Mouse (Mus musculus): ENCODE measurements around the gene Vgll2. TPM values are rescaled to one million over a fixed set of nuclear protein-coding genes. Genes with fewer than 3 reads are reported as not detected.
A peak's percentile ranks its signal among the peaks of the same experiment; 100 is the strongest.

Gene Vgll2
- polyA plus RNA-seq (2015; fragmentation: Nextera tagmentation; extraction: Ambion mirVana) = 24.2 and 46.2 TPM in 2 replicates

DNA sequence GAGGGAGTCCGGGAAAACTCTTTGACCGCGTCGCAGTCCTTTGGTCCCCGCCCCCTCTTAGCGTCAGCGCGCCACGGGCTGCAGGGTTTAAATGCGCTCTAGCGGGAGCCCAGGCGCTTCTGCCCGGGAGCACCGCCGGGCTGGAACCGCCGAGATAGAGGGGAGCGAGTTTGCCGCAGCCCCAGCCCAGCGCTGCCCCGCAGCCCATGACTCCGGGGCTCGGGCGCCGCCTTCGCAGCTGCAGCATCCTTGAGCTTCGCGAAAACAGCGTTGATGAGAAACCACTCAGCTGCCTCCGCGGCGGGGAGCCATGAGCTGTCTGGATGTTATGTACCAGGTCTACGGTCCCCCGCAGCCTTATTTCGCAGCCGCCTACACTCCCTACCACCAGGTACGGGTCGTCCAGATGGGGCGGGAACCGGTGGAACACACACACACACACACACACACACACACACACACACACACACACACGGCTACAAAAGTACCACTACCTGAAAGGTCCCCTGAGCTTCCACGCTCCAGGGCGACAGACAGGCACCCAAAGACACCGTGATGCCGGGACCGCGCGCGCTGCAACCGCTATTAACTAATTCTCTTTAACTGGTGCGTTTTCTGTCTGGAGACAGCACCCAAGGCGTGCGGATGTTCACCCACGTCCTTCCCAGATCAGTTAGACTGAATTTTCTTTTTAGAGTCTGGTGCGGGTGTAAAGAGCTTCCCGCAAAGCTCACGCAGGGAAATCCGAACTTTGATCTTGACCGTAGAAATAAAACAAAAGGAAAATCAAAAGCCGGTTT, at the start of gene Vgll2:
Vgll2 (plus strand) TSS at position 90 of the 800 bp plus-strand sequence.
- Histone ChIP-seq H3K4me2 (peak within 1 kb of the TSS; percentile 94), H3K9ac (no peak within 1 kb of the TSS), H3K4me1 (peaks cover 17% of the 10 kb centered on the region), H3K4me3 (peak within 1 kb of the TSS; percentile 50), H3K27ac (no peak within 1 kb of the TSS), H3K27me3 (peaks cover 83% of the 10 kb centered on the region), H3K36me3 (no peaks in the 10 kb centered on the region), H3K9me3 (no peaks in the 10 kb centered on the region)
- ATAC-seq (ENCODE audit: insufficient number of reproducible peaks, low FRiP score, low TSS enrichment, low read depth) = peak; percentile 48; the same call in 1 of the 2 replicates
- under 1% methylated on average over 60 of the region's 60 CpGs for WGBS

DNA sequence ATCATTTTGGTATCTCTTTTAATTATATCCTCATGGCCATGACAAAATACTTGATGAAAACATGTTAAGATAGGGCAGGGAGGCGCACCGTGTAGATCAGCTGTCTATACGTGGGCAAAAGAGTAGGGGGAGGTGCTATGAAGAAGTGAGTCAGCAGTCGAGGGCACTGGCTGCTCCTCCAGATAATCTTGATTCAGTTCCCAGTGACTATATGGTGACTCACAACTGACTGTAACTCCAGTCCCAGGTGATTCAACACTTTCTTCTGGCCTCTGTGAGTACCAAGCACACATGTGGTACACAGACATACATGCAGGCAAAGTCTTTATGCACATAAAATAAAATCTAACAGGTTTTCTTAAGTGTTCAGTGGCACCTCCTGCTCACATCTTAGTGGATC, 47.2 kb upstream of the Vgll2 start:
- no peak overlapping the region for H3K4me2 ChIP-seq
- H3K4me3 ChIP-seq = no peak overlapping the region
- no peaks in the 10 kb centered on the region for H3K9me3 ChIP-seq
- H3K27me3 ChIP-seq = no peaks in the 10 kb centered on the region
- H3K36me3 ChIP-seq = no peaks in the 10 kb centered on the region
- H3K27ac ChIP-seq = no peak overlapping the region
- 62% methylated on average over 4 of the region's 4 CpGs for WGBS
- no peak for ATAC-seq (ENCODE audit: insufficient number of reproducible peaks, low FRiP score, low TSS enrichment, low read depth)
- no peak overlapping the region for H3K9ac ChIP-seq
- H3K4me1 ChIP-seq = no peaks in the 10 kb centered on the region

DNA sequence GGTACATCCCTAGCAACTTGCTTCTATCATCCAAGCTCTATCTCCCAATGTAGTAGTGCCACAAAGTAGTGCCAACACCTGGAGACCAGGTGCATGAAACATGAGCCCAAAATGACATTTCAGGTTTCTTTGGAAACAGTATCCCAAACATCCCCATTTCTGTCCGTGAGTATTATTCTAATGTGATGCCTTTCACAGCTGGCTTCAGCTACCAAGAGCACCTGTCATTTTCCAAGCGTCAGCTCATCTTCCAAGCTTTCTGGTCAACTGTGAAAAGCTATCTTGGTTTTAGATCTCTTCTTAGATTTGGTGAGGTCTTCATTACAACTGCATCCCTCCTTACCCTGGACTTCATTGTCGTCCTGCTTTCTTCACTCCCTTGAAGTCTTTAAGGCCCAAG, 46.7 kb upstream of the Vgll2 start:
- ATAC-seq (ENCODE audit: insufficient number of reproducible peaks, low FRiP score, low TSS enrichment, low read depth) = no peak
- H3K9ac ChIP-seq = no peak overlapping the region
- H3K27ac ChIP-seq = no peak overlapping the region
- no peaks in the 10 kb centered on the region for H3K4me1 ChIP-seq
- no peaks in the 10 kb centered on the region for H3K9me3 ChIP-seq
- WGBS = 68% methylated on average over 3 of the region's 3 CpGs
- H3K4me2 ChIP-seq = no peak overlapping the region
- H3K4me3 ChIP-seq = no peak overlapping the region
- H3K27me3 ChIP-seq = no peaks in the 10 kb centered on the region
- no peaks in the 10 kb centered on the region for H3K36me3 ChIP-seq

DNA sequence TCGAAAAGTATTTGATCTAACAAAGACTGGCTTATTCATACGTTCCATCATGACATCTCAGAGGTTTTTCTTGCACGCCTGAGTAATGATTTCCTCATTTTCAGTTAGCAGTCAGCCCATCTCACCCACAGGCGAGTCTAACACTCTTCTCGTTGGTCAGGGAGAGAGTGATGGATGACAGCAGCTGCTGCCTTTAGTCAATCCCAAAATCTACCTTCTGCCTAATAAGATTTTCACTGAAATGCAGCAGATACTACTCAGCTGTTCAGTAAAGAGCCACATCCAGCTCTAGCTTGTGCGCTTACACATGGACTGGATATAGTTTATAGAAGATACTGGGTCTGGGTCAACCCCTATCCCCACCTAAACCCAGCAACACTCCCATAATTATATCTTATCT, 40.7 kb upstream of the Vgll2 start:
- H3K4me1 ChIP-seq = no peaks in the 10 kb centered on the region
- H3K4me2 ChIP-seq = no peak overlapping the region
- no peaks in the 10 kb centered on the region for H3K27me3 ChIP-seq
- no peaks in the 10 kb centered on the region for H3K9me3 ChIP-seq
- H3K27ac ChIP-seq = no peak overlapping the region
- WGBS = 69% methylated on average over 6 of the region's 6 CpGs
- no peak overlapping the region for H3K9ac ChIP-seq
- no peaks in the 10 kb centered on the region for H3K36me3 ChIP-seq
- H3K4me3 ChIP-seq = no peak overlapping the region
- ATAC-seq (ENCODE audit: insufficient number of reproducible peaks, low FRiP score, low TSS enrichment, low read depth) = no peak

DNA sequence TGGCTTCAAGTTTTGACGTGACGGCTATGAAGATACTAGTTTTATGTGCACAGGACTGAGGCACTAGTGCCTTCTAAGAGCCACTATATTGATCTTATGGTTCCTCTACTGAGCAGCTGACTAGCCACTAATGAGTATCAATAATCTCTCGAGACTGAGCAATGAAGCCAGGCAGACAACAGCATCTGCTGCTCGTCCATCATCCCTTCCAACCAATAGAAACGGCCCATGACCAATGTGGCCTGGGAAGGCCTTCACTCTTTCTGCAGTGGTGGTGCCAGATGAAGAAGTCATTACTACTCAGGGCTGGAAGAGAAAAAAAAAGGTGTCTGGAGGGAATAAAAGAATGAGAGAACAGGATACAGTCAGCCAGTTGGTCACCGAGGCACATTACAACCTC, 39.9 kb upstream of the Vgll2 start:
- no peak for ATAC-seq (ENCODE audit: insufficient number of reproducible peaks, low FRiP score, low TSS enrichment, low read depth)
- no peak overlapping the region for H3K9ac ChIP-seq
- WGBS = 64% methylated on average over 6 of the region's 6 CpGs
- no peak overlapping the region for H3K27ac ChIP-seq
- H3K4me2 ChIP-seq = no peak overlapping the region
- H3K27me3 ChIP-seq = no peaks in the 10 kb centered on the region
- no peaks in the 10 kb centered on the region for H3K9me3 ChIP-seq
- no peak overlapping the region for H3K4me3 ChIP-seq
- no peaks in the 10 kb centered on the region for H3K4me1 ChIP-seq
- no peaks in the 10 kb centered on the region for H3K36me3 ChIP-seq

DNA sequence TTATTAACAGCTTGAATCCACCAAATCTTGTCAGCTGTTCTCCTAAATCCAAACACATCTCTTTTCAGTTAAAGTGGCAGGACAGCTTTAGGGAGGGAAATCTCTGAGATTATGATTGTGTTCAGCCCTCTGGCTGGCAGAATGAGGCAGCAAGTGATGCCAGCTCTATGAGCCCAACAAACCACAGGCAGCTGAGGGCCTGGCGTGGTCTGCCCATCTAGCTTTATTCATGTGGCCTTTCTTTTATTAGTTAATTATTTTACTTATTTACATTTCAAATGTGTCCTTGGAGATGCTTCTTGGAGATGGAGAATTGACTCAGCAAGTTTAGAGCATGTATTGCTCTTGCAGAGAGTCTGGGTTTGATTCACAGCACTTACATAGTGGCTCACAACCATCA, 3.8 kb upstream of the Vgll2 start:
- H3K9ac ChIP-seq = no peak overlapping the region
- ATAC-seq (ENCODE audit: insufficient number of reproducible peaks, low FRiP score, low TSS enrichment, low read depth) = no peak
- 57% methylated on average over 1 of the region's 1 CpGs for WGBS
- H3K4me3 ChIP-seq = no peak overlapping the region
- H3K4me2 ChIP-seq = no peak overlapping the region
- no peaks in the 10 kb centered on the region for H3K9me3 ChIP-seq
- H3K36me3 ChIP-seq = no peaks in the 10 kb centered on the region
- H3K4me1 ChIP-seq = peaks cover 11% of the 10 kb centered on the region
- peaks cover 46% of the 10 kb centered on the region for H3K27me3 ChIP-seq
- no peak overlapping the region for H3K27ac ChIP-seq

DNA sequence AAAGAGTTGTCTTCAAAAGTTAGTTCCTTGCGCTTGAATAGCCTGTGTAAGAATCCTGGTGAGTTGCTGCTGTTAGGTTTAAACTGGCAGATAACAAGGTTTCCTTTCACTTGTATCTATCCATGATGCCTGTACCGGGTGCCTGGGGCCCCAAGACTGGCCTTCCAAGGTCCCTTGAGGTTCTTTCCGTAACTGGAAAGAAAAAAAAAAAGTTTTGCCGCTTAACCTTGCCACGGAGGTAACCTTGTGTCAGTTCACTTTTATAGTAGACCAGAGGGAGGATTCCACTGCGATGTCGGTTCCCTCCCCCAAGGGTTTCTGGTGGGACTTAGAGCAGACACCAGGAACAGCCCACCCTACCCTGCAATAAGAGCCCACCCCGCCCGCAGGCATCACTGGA, 1.1 kb upstream of the Vgll2 start:
- WGBS = 4% methylated on average over 9 of the region's 9 CpGs
- Histone ChIP-seq H3K9ac (no peak overlapping the region), H3K27me3 (peaks cover 72% of the 10 kb centered on the region), H3K4me3 (no peak overlapping the region), H3K27ac (no peak overlapping the region), H3K9me3 (no peaks in the 10 kb centered on the region), H3K4me2 (no peak overlapping the region), H3K36me3 (no peaks in the 10 kb centered on the region), H3K4me1 (peaks cover 11% of the 10 kb centered on the region)
- ATAC-seq (ENCODE audit: insufficient number of reproducible peaks, low FRiP score, low TSS enrichment, low read depth) = no peak

DNA sequence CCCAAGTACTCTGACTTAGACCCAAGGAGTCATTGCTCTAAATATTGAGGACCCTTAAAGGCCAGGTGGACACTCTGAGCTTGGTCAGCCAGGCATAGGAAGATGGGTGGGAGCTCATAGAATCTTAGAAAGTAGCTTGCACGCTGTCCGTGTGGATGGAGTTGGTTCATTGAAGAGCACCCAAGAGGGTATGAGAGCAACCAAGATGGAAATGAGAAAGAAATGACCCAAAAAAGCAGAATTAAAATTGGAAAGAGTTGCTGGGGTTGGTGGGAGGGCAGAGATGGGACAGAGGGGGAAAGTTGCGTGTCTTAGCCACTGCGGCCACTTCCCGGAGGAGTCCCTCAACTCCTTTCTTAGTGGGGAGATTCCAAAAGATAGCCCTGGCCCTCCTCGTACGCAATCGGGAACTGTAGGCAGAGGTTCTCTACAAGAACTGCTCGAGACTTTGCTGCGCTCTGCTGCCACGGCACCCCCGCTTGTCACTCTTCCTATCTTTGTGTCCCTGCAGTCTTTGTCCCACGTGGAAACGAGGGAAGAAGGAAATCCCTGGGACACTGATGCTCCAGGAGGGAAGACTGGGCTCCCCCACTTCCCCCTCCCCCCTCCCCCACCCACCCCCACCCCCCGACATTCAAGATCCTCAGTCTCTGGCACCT, 437 bp upstream of the Vgll2 start:
- H3K27me3 ChIP-seq = peaks cover 75% of the 10 kb centered on the region
- peak overlapping the region; percentile 94 for H3K4me2 ChIP-seq
- peaks cover 11% of the 10 kb centered on the region for H3K4me1 ChIP-seq
- no peak overlapping the region for H3K27ac ChIP-seq
- WGBS = 2% methylated on average over 14 of the region's 15 CpGs
- 0 out of 2 replicates have a peak, but pooled peaks have one; percentile 30 for ATAC-seq (ENCODE audit: insufficient number of reproducible peaks, low FRiP score, low TSS enrichment, low read depth)
- H3K36me3 ChIP-seq = no peaks in the 10 kb centered on the region
- H3K4me3 ChIP-seq = peak overlapping the region; percentile 50
- no peaks in the 10 kb centered on the region for H3K9me3 ChIP-seq
- no peak overlapping the region for H3K9ac ChIP-seq

DNA sequence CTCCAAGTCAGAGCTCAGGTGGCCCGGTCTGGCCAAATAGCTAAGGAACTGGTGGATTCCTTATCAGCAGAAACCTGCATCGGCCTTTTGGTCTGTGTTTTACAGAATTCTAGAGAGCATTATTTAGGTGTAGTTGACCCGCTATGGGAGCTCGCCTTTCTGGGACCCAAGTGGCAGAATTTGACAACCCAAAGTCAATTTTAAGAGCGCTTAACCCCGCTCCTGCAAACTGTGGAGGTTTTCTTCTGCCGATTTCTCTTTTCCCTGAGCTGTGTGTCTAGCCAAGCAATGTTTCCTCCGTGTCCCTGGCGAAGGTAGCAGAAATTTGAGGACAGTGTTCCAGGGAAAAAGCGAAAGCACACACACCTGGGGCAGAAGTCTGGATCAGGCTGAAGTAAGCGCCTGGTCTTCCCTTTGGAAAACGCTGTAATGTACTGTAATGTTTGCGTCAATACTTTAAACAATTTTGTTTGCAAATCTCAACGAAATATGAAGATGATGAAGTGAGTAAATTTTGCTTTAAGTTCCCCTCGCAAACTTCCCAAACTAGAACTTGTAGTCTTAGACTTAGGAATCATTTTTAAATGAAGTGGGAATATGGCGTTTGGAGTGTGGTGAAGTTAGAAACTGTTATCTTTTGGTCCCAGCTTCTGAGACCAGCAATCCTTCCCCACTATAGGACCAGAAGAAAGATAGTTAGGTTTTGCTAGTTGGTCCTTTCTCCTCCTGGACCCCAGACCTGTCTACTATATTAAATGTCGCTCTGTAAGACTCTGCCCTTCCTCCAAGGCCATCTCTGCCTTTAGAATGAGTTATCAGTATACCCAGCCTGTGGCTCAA, 1.1 kb downstream of the Vgll2 start:
- WGBS = 5% methylated on average over 17 of the region's 17 CpGs
- H3K27me3 ChIP-seq = peaks cover 89% of the 10 kb centered on the region
- no peak overlapping the region for H3K27ac ChIP-seq
- H3K4me2 ChIP-seq = peak overlapping the region; percentile 94
- H3K4me1 ChIP-seq = peaks cover 21% of the 10 kb centered on the region
- H3K4me3 ChIP-seq = peak overlapping the region; percentile 50
- no peaks in the 10 kb centered on the region for H3K9me3 ChIP-seq
- no peaks in the 10 kb centered on the region for H3K36me3 ChIP-seq
- no peak overlapping the region for H3K9ac ChIP-seq
- no peak for ATAC-seq (ENCODE audit: insufficient number of reproducible peaks, low FRiP score, low TSS enrichment, low read depth)

DNA sequence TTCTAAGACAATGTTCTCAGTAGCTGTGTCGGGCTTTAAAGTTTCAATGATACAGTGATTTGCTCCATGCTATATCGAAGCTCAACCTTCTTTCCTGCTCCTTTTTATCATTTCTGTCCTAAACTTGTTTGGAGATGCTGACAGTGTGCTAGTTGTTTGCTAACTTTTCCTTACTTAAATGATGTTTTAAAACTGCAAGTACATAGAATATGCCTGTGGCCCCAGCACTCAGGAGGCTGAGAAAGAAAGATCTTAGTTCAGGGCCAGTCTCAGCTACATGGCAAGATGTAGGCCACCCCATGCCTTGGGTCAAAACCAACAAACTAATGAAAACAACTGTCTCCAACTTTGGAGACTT, 1.7 kb downstream of the Vgll2 start:
- WGBS = 16% methylated on average over 2 of the region's 2 CpGs
- no peaks in the 10 kb centered on the region for H3K9me3 ChIP-seq
- no peak overlapping the region for H3K9ac ChIP-seq
- H3K4me3 ChIP-seq = peak overlapping the region; percentile 50
- H3K27me3 ChIP-seq = peaks cover 89% of the 10 kb centered on the region
- H3K4me2 ChIP-seq = no peak overlapping the region
- no peak for ATAC-seq (ENCODE audit: insufficient number of reproducible peaks, low FRiP score, low TSS enrichment, low read depth)
- no peaks in the 10 kb centered on the region for H3K36me3 ChIP-seq
- H3K4me1 ChIP-seq = peaks cover 21% of the 10 kb centered on the region
- no peak overlapping the region for H3K27ac ChIP-seq

DNA sequence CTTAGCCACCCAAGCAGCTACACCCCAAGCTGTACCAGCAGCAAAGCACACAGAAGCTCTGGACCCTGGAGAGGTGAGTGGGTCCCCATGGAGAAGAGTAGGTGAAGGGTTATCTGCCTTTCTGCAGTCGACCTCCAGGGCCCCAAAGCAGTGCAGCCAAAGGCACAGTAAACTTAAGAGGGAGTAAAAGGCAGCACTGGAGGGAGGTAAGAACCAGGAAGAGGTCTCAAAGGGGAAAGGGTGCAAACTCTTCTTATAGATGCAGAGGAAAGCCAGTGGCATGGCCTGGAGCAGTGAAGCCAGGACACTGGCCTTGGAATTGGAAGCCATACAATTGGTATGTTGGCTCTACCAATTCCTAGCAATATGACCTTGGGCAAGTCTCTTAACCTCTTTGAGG, 3.0 kb downstream of the Vgll2 start:
- peaks cover 90% of the 10 kb centered on the region for H3K27me3 ChIP-seq
- H3K9me3 ChIP-seq = no peaks in the 10 kb centered on the region
- no peaks in the 10 kb centered on the region for H3K36me3 ChIP-seq
- H3K9ac ChIP-seq = no peak overlapping the region
- H3K4me2 ChIP-seq = no peak overlapping the region
- 0% methylated on average over 1 of the region's 1 CpGs for WGBS
- H3K4me1 ChIP-seq = peaks cover 23% of the 10 kb centered on the region
- H3K4me3 ChIP-seq = peak overlapping the region; percentile 10
- ATAC-seq (ENCODE audit: insufficient number of reproducible peaks, low FRiP score, low TSS enrichment, low read depth) = no peak
- no peak overlapping the region for H3K27ac ChIP-seq

DNA sequence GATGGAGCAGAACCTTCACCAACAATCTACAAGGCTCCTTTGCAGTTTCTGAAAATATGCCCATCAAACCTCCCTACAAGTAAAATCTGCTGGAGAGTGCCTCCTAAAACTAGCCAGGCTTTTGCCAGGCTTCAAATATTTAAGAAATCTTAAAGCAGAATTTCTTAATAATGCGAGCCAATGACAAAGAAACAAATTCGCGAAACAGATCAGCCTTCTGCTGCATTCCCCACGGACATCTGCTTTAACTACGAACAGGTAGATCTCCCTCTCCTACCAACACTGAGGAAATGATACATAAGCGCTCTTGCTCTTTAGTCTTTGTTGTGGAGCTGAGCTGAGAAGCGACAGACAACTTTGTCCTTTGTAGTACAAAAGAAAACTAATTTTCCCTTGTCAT, 3.5 kb downstream of the Vgll2 start:
- peaks cover 88% of the 10 kb centered on the region for H3K27me3 ChIP-seq
- WGBS = 9% methylated on average over 7 of the region's 7 CpGs
- H3K36me3 ChIP-seq = no peaks in the 10 kb centered on the region
- no peak overlapping the region for H3K9ac ChIP-seq
- H3K9me3 ChIP-seq = no peaks in the 10 kb centered on the region
- H3K4me3 ChIP-seq = no peak overlapping the region
- peaks cover 23% of the 10 kb centered on the region for H3K4me1 ChIP-seq
- H3K27ac ChIP-seq = no peak overlapping the region
- no peak for ATAC-seq (ENCODE audit: insufficient number of reproducible peaks, low FRiP score, low TSS enrichment, low read depth)
- no peak overlapping the region for H3K4me2 ChIP-seq
